Mouse (Mus musculus) lung, adult 2 months (tissue): Measurements from ENCODE around the gene Slc26a1. TPM values are rescaled to one million over a fixed set of nuclear protein-coding genes. Genes with fewer than 3 reads are reported as not detected.
A peak's percentile ranks its signal among the peaks of the same experiment; 100 is the strongest.

ENCODE experiments used
- DNase-seq: peaks from one replicate; pipeline ENCODE4 v3.0.0; 2022
- H3K4me1 ChIP-seq: fragments of 200-500 bp; 2 replicates; pipeline ENCODE4 v1.6.1; 2011; ENCODE audit warnings: low read length; ENCODE audit not compliant: control insufficient read depth, insufficient read depth
- H3K4me3 ChIP-seq: fragments of 200-500 bp; replicated peaks from 2 replicates; pipeline ENCODE3; 2011; ENCODE audit warnings: low read depth, mild to moderate bottlenecking, control low read depth, low read length; ENCODE audit errors: extremely low read depth
- CTCF ChIP-seq: fragments of 200-500 bp; IDR thresholded peaks from 2 replicates; pipeline ENCODE4 v1.5.1; 2011; ENCODE audit warnings: mild to moderate bottlenecking, low read length, control low read depth; ENCODE audit not compliant: insufficient read depth
- POLR2A ChIP-seq: fragments of 200-500 bp; IDR thresholded peaks from 2 replicates; pipeline ENCODE4 v1.6.1; 2011; ENCODE audit warnings: low read depth, mild to moderate bottlenecking, control low read depth, low read length, borderline replicate concordance; ENCODE audit errors: extremely low read depth
- WGBS: fragments of 180-500 bp; shearing (Covaris S2); methylation state at CpG from one replicate; pipeline ENCODE4 v1.1.7; 2018; 5-methylcytosine and 5-hydroxymethylcytosine counted together
- polyA plus RNA-seq: library from polyadenylated mRNA; depleted of rRNA; stranded (reverse); fragments of >200 nt; gene quantifications from 2 replicates; pipeline ENCODE4 v1.2.3, GENCODE M21; 2012

Slc26a1 gene
- polyA plus RNA-seq, 1 experiment: 0.11 TPM

DNA sequence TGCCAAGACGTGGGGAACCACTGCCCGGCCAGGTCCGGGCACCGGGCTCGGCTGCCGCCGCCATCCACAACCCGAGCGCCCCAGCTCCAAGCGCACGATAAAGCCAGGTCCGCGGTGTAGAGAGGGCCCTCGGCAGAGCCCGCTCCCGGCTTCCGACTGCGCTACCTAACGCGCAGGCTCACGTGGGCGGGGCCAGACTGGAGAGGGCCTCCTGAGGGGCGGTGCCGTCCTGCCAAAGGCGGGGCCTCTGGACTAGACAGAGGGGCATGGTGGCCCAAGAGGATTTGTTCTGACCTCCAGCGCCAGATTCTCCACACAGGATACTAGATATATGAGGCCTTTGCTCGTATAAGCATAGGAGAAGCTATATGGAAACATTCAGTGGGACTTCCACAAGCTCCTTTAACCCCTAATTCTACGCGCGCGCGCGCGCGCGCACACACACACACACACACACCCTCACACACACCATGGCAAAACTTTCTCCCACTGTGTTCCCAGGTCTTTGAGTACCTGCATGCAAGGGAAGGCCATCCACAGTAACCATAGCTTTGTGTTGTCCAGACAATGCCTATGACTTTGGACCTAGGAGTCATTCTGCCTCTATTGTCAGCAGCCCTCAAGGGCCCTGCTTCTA is 14.6 kb downstream of the Slc26a1 start:
- WGBS: 19% methylated on average over 36 of the region's 36 CpGs
- H3K4me3 ChIP-seq: peak overlapping the region; percentile 72
- TF ChIP-seq POLR2A (peak; percentile 65; the same call in 1 of the 2 replicates), CTCF (no peak)
- DNase-seq: peak; percentile 94
- 0 out of 2 replicates have a peak, but pooled peaks cover 6% of the 10 kb centered on the region for H3K4me1 ChIP-seq

DNA sequence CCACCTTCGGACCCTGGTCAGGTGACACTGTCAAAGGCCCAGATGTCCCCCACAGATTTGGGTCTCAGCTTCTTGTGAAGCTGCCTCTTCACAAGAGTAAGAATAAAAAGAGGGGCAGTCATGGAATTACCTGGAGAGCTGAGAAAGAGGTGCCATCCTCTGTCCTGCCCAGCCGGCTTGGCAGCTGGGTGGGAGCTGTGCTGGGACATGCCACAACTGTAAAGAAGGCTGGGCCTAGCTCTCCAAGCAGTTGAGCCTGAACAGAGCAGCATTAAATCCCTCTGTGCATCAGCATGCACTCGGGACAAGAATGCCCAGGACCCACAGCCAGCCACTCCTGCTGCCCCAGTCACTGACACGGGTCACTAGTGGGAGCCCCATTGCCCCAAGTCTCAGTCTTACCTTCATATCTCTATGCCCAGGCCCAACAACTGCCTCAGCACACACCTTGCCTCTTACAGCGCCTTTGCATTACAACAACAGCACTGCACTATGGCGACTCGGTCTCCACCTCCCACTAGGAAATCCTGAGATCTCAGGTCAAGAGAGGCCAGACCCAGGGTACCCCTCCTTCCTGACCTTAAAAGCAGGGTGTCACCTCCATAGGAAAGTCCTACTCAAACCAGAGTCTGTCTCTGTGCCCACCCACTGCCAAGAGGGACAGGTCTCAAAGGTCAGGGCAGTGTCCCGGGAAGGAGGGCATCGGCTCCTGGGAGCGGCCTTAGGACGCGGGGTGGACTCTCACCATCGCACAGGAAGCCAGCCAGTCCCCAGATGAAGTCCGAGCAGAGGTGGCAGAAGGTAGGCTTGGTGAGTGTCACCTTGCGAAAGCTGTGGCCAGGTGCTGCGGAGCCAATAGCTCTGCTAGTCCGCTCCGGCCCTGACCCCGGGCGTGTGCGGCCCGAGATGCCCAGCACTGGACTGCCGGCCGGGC is 15.4 kb downstream of the Slc26a1 start, which contains the start of gene Idua:
Gene Idua (plus strand): TSS at position 634 of the 934 bp plus-strand sequence.
- TF ChIP-seq CTCF: no peak
- H3K4me1 ChIP-seq: 0 out of 2 replicates have a peak, but pooled peaks cover 6% of the 10 kb centered on the region
- H3K4me3 ChIP-seq: peak within 1 kb of the TSS; percentile 72
- WGBS: 10% methylated on average over 24 of the region's 24 CpGs
- DNase-seq: no peak

DNA sequence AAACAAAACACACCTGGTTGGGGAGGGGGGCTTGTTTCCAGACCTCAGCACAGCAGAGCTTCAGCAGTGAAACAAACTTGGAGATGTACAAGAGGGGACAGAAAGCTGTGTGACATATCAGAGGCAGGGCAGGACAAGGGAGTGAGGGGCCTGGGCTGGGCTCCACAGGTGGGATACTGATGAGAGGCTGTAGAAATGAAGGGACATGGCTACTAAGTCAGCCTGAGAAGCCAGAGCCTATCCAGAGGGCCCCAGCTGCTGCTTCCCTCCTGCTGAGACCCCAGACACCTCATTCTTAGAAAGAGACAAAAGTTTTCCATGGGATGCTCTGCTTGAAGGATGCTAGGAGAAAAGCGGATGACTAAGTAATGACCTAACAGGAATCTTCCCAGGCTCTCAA is 16.8 kb downstream of the Slc26a1 start:
- H3K4me1 ChIP-seq: 0 out of 2 replicates have a peak, but pooled peaks cover 6% of the 10 kb centered on the region
- 97% methylated on average over 1 of the region's 1 CpGs for WGBS
- DNase-seq: no peak
- H3K4me3 ChIP-seq: no peak overlapping the region
- TF ChIP-seq POLR2A: no peak
- TF ChIP-seq CTCF: no peak

GRCm38 (mm10) chr5:108657406-108657805 is 18.0 kb downstream of the Slc26a1 start:
- WGBS: 82% methylated on average over 5 of the region's 5 CpGs
- Histone ChIP-seq H3K4me1 (0 out of 2 replicates have a peak, but pooled peaks cover 6% of the 10 kb centered on the region), H3K4me3 (no peak overlapping the region)
- TF ChIP-seq CTCF (no peak), POLR2A (no peak)
- DNase-seq: no peak

- Histone ChIP-seq H3K4me1 (0 out of 2 replicates have a peak, but pooled peaks cover 6% of the 10 kb centered on the region), H3K4me3 (no peak overlapping the region)
- WGBS: 91% methylated on average over 15 of the region's 15 CpGs
- no peak for DNase-seq
- no peak for TF ChIP-seq POLR2A
These were observed 19.3 kb downstream of the Slc26a1 start for GRCm38 (mm10) chr5:108655891-108656650.

GRCm38 (mm10) chr5:108655381-108655780 is 20.0 kb downstream of the Slc26a1 start:
- no peak for DNase-seq
- H3K4me3 ChIP-seq: no peak overlapping the region
- 94% methylated on average over 9 of the region's 9 CpGs for WGBS
- H3K4me1 ChIP-seq: 0 out of 2 replicates have a peak, but pooled peaks cover 6% of the 10 kb centered on the region
- TF ChIP-seq CTCF: no peak
- no peak for TF ChIP-seq POLR2A

- DNase-seq: no peak
- Histone ChIP-seq H3K4me3 (no peak overlapping the region), H3K4me1 (0 out of 2 replicates have a peak, but pooled peaks cover 1% of the 10 kb centered on the region)
- TF ChIP-seq POLR2A: no peak
- TF ChIP-seq CTCF: no peak
- 95% methylated on average over 10 of the region's 10 CpGs for WGBS
These were observed 20.9 kb downstream of the Slc26a1 start for GRCm38 (mm10) chr5:108654444-108654990.

DNA sequence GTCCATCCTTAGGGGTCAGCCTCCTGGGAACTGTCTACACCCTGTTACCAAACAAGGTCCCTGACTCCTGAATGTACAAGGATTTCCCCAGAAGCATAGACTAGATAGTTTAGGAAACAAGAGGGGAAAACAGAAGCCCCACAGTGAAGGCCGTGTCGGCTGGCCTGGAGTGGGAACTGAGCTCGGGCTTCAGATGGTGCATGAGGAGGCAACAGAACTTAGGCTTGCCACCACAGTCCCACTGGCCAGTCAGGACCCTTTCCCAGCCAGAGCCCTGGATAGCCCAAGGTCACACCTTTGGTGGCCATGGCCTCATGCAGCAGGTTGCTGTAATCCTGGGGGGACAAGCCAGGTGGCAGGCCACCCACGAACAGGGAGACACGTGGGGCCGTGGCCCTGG is 22.0 kb downstream of the Slc26a1 start:
- no peak for DNase-seq
- no peak overlapping the region for H3K4me3 ChIP-seq
- WGBS: 88% methylated on average over 6 of the region's 6 CpGs
- TF ChIP-seq POLR2A (no peak), CTCF (no peak)
- H3K4me1 ChIP-seq: no peaks in the 10 kb centered on the region

GRCm38 (mm10) chr5:108651823-108652222 is 23.5 kb downstream of the Slc26a1 start:
- 58% methylated on average over 1 of the region's 1 CpGs for WGBS
- no peaks in the 10 kb centered on the region for H3K4me1 ChIP-seq
- TF ChIP-seq POLR2A: no peak
- TF ChIP-seq CTCF: peak; percentile 39
- DNase-seq: peak; percentile 39
- H3K4me3 ChIP-seq: no peak overlapping the region
